Mouse (Mus musculus): Measurements from ENCODE around the gene Ntf3. TPM values are rescaled to one million over a fixed set of nuclear protein-coding genes. Genes with fewer than 3 reads are reported as not detected.

Gene Ntf3
- polyA plus RNA-seq, 1 experiment = 0.39 TPM

DNA sequence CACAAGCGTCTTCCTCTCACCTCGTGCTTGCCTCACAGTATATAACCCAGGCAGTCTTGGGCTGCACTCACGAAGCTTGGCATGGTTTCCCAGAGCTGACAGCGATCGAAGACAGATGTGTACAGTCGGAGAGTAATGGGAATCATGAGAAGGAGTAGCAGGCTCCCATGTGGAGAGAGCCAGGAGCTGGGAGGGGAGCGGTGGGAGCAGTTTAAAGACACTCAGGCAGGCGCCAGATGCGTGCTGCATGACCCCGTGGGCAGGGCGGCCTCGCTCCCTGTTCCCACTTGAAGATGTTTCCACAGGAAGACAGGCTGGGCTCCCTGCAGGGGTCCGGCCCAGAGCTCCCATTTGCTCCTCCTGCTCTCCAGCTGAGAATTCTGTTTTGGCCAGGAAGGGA lies 25.2 kb downstream of the Ntf3 start:
- Histone ChIP-seq H3K9me3 (no peaks in the 10 kb centered on the region), H3K4me3 (replicated peaks) (no peak overlapping the region), H3K27me3 (replicated peaks) (peaks cover 11% of the 10 kb centered on the region), H3K4me1 (no peaks in the 10 kb centered on the region), H3K36me3 (replicated peaks; ENCODE audit: low read length) (no peaks in the 10 kb centered on the region)
- TF ChIP-seq GATA1 (IDR thresholded peaks at IDR 0.05; ENCODE audit: borderline replicate concordance, low read length) (no peak), FLI1 (IDR thresholded peaks at IDR 0.05; ENCODE audit: low read length) (no peak)

DNA sequence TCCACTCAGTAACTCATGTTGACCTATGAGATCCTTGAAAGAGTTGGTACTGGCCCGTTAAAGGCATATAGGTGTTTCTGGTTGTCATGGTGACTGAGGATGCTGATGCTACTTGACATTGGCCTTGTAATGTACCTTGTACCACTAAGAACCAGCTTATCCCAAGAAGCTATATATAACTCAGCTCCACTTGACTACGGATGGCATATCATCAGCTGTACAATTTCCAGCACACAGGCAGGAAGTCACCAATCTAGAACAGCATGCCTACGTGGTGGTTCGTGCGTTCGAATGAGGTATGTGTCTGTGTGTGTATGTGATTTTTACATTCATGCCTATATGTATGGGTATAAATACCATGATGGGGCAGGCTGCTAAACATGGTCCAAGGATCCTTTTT lies 25.7 kb downstream of the Ntf3 start:
- H3K4me1 ChIP-seq = no peaks in the 10 kb centered on the region
- no peaks in the 10 kb centered on the region for H3K9me3 ChIP-seq
- TF ChIP-seq FLI1 (IDR thresholded peaks at IDR 0.05; ENCODE audit: low read length) (no peak), GATA1 (IDR thresholded peaks at IDR 0.05; ENCODE audit: borderline replicate concordance, low read length) (no peak)
- H3K36me3 ChIP-seq (replicated peaks; ENCODE audit: low read length) = no peaks in the 10 kb centered on the region
- H3K4me3 ChIP-seq (replicated peaks) = no peak overlapping the region
- peaks cover 11% of the 10 kb centered on the region for H3K27me3 ChIP-seq (replicated peaks)

DNA sequence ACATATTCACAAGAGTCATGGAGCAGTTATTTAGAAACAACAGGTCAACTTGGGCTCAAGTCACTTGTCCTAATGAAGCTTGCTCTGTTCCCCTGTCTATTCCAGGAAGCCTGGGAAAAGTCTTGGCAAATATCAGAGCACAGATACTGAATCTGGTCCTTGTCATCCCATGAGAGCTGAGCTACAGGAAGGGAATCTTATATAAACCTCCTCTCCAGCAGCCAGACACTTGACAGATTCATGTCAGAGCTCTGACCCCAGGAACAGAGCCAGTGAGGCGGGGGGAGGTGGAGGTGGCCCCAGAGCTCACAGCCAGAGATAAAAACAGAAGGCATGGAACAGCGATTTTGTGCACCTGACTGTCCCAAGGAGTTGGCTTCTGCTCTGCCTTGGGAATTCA lies 26.3 kb downstream of the Ntf3 start:
- H3K9me3 ChIP-seq = no peaks in the 10 kb centered on the region
- TF ChIP-seq GATA1 (IDR thresholded peaks at IDR 0.05; ENCODE audit: borderline replicate concordance, low read length) (no peak), FLI1 (IDR thresholded peaks at IDR 0.05; ENCODE audit: low read length) (no peak)
- H3K4me1 ChIP-seq = no peaks in the 10 kb centered on the region
- no peaks in the 10 kb centered on the region for H3K36me3 ChIP-seq (replicated peaks; ENCODE audit: low read length)
- H3K27me3 ChIP-seq (replicated peaks) = peaks cover 11% of the 10 kb centered on the region
- no peak overlapping the region for H3K4me3 ChIP-seq (replicated peaks)

DNA sequence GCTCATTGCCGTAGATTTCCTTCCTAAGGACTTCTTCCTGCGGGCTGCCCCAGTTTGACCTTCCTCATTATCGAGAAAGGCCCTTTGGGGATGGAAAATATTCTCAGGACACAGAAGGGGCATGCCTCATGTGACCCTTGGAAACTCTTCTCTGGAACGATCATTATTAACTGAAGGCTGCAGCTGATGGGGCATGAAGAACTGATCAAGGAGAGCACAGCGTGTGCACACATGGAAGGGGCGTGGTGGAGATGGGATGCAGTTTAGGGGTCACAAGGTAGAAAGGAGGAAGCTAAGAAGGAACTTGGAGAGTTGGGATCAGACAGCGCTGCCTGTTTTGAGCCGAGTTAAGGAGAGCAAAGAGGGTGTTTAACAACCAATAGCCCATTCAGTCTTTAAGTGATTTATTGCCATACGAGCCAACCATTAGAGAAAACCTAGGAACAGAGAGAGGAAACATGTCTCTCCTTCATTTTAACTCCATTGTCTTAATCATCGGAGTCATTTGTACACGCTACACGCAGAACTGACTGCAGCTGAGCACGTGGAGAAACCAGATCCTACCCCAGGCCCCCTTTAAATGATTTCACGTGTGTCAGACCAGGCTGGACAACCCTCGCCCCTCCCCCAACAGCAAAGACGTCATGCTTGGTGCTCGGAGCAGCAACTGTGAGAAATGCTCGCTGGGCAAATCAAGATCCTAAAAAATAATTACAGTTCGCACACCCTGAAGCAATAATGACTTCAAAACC lies 32.4 kb downstream of the Ntf3 start:
- H3K36me3 ChIP-seq (replicated peaks; ENCODE audit: low read length) = no peaks in the 10 kb centered on the region
- TF ChIP-seq GATA1 (IDR thresholded peaks at IDR 0.05; ENCODE audit: borderline replicate concordance, low read length) (no peak), FLI1 (IDR thresholded peaks at IDR 0.05; ENCODE audit: low read length) (no peak)
- H3K9me3 ChIP-seq = no peaks in the 10 kb centered on the region
- no peak overlapping the region for H3K4me3 ChIP-seq (replicated peaks)
- H3K4me1 ChIP-seq = no peaks in the 10 kb centered on the region
- peaks cover 2% of the 10 kb centered on the region for H3K27me3 ChIP-seq (replicated peaks)

GRCm38 (mm10) chr6:126128238-126128637 lies 38.5 kb downstream of the Ntf3 start:
- Histone ChIP-seq H3K4me1 (no peaks in the 10 kb centered on the region), H3K27me3 (replicated peaks) (peaks cover 2% of the 10 kb centered on the region), H3K36me3 (replicated peaks; ENCODE audit: low read length) (no peaks in the 10 kb centered on the region), H3K9me3 (no peaks in the 10 kb centered on the region), H3K4me3 (replicated peaks) (no peak overlapping the region)
- TF ChIP-seq GATA1 (IDR thresholded peaks at IDR 0.05; ENCODE audit: borderline replicate concordance, low read length) = no peak
- no peak for TF ChIP-seq FLI1 (IDR thresholded peaks at IDR 0.05; ENCODE audit: low read length)

- no peaks in the 10 kb centered on the region for H3K9me3 ChIP-seq
- H3K27me3 ChIP-seq (replicated peaks) = peaks cover 6% of the 10 kb centered on the region
- no peaks in the 10 kb centered on the region for H3K4me1 ChIP-seq
- TF ChIP-seq FLI1 (IDR thresholded peaks at IDR 0.05; ENCODE audit: low read length) (no peak), GATA1 (IDR thresholded peaks at IDR 0.05; ENCODE audit: borderline replicate concordance, low read length) (no peak)
- H3K4me3 ChIP-seq (replicated peaks) = no peak overlapping the region
- no peaks in the 10 kb centered on the region for H3K36me3 ChIP-seq (replicated peaks; ENCODE audit: low read length)
Observed at GRCm38 (mm10) chr6:126118247-126118646, 48.5 kb downstream of the Ntf3 start.

- peaks cover 2% of the 10 kb centered on the region for H3K27me3 ChIP-seq (replicated peaks)
- no peak overlapping the region for H3K4me3 ChIP-seq (replicated peaks)
- H3K4me1 ChIP-seq = no peaks in the 10 kb centered on the region
- no peaks in the 10 kb centered on the region for H3K36me3 ChIP-seq (replicated peaks; ENCODE audit: low read length)
- H3K9me3 ChIP-seq = no peaks in the 10 kb centered on the region
- TF ChIP-seq GATA1 (IDR thresholded peaks at IDR 0.05; ENCODE audit: borderline replicate concordance, low read length) = no peak
- TF ChIP-seq FLI1 (IDR thresholded peaks at IDR 0.05; ENCODE audit: low read length) = no peak
Observed at GRCm38 (mm10) chr6:126117191-126117590, 49.5 kb downstream of the Ntf3 start.

GRCm38 (mm10) chr6:126114934-126115633 lies 51.6 kb downstream of the Ntf3 start:
- H3K27me3 ChIP-seq (replicated peaks) = peaks cover 2% of the 10 kb centered on the region
- no peaks in the 10 kb centered on the region for H3K4me1 ChIP-seq
- no peak overlapping the region for H3K4me3 ChIP-seq (replicated peaks)
- H3K9me3 ChIP-seq = no peaks in the 10 kb centered on the region
- TF ChIP-seq GATA1 (IDR thresholded peaks at IDR 0.05; ENCODE audit: borderline replicate concordance, low read length) = no peak
- no peak for TF ChIP-seq FLI1 (IDR thresholded peaks at IDR 0.05; ENCODE audit: low read length)
- no peaks in the 10 kb centered on the region for H3K36me3 ChIP-seq (replicated peaks; ENCODE audit: low read length)

DNA sequence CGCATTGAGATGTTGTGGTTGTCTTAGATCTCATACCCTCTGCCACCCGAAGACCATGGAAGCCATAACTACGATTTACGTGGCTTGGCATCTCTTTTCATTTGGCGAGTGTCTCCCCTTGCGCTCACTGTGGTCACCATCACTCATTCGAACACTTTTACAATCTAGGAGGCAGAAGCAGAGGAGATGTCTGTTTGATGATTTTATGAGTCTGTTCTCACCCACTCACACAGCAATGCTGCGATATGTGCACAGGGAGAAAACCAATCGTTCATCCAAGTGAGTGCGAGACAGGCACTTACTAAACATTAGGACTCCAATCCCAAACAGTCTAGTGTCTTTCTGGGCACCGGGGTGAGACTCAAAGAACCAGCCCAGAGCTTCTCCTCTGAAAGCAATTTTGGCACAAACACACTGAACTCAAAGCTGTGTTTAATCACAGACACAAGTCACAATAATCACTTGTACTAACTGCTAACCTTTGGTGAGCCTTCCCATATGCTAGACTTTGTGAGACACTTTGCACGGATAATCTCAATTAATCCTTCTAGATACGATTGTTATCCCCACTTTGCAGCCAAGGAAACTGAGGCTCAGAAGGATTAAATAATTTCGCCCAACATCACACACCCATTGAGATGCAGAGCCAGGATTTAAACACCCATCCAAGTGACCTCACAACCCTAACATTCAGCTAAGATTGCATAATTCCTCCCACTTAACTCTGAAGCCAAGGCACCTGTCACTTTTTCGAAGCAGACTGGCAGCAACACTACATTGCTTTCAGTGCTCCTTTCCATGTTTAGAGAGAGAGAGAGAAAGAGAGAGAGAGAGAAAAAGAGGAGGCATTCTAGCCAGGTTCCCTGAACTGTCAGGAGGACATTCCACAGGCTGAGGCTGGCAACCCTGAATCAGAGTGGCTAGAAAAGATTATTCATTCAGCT lies 55.5 kb downstream of the Ntf3 start:
- H3K4me3 ChIP-seq (replicated peaks) = no peak overlapping the region
- no peaks in the 10 kb centered on the region for H3K36me3 ChIP-seq (replicated peaks; ENCODE audit: low read length)
- H3K27me3 ChIP-seq (replicated peaks) = peaks cover 2% of the 10 kb centered on the region
- TF ChIP-seq FLI1 (IDR thresholded peaks at IDR 0.05; ENCODE audit: low read length) = no peak
- no peaks in the 10 kb centered on the region for H3K4me1 ChIP-seq
- peaks cover 3% of the 10 kb centered on the region; the same call in 1 of the 2 replicates for H3K9me3 ChIP-seq

All from megakaryocyte, embryonic 14.5 days (primary cell).